Mouse (Mus musculus) intestine, postnatal 0 days (tissue): ENCODE measurements around the gene Tdp1. TPM values are rescaled to one million over a fixed set of nuclear protein-coding genes. Genes with fewer than 3 reads are reported as not detected.

Experiments
- ATAC-seq: fragments of 200-750 bp; cut with Nextera tagmentation; 2 replicates; pipeline ENCODE4 v1.8.0; 2017; ENCODE audit warnings: mild to moderate bottlenecking, moderate TSS enrichment, moderate library complexity
- H3K27ac ChIP-seq: fragments of 300-500 bp; sonication (generic); 2 replicates; pipeline ENCODE4 v1.5.1; 2014; ENCODE audit warnings: mild to moderate bottlenecking, low read depth, low read length, moderate library complexity
- H3K27me3 ChIP-seq: fragments of 300-500 bp; sonication (generic); replicated peaks from 2 replicates; pipeline ENCODE4 v1.6.1; 2014; ENCODE audit warnings: low read length, mixed read lengths; ENCODE audit not compliant: control insufficient read depth, insufficient read depth
- H3K36me3 ChIP-seq: fragments of 300-500 bp; sonication (generic); 2 replicates; pipeline ENCODE4 v1.6.1; 2014; ENCODE audit warnings: mild to moderate bottlenecking, moderate library complexity; ENCODE audit not compliant: control insufficient read depth, insufficient read depth
- H3K4me1 ChIP-seq: fragments of 300-500 bp; sonication (generic); replicated peaks from 2 replicates; pipeline ENCODE4 v1.6.1; 2014; ENCODE audit warnings: antibody characterized with exemption, low read length, mixed read lengths; ENCODE audit not compliant: control insufficient read depth, insufficient read depth
- H3K4me2 ChIP-seq: fragments of 300-500 bp; sonication (generic); replicated peaks from 2 replicates; pipeline ENCODE4 v1.6.1; 2014; ENCODE audit warnings: low read depth, mild to moderate bottlenecking, moderate library complexity
- H3K4me3 ChIP-seq: fragments of 300-500 bp; sonication (generic); 2 replicates; pipeline ENCODE4 v1.5.1; 2014; ENCODE audit warnings: low read depth, low read length
- H3K9ac ChIP-seq: fragments of 300-500 bp; sonication (generic); 2 replicates; pipeline ENCODE4 v1.6.1; 2014; ENCODE audit warnings: mild to moderate bottlenecking, low read depth, low read length
- H3K9me3 ChIP-seq: fragments of 300-500 bp; sonication (generic); 2 replicates; pipeline ENCODE4 v1.6.1; 2016; ENCODE audit warnings: mixed run types; ENCODE audit not compliant: control insufficient read depth
- CTCF ChIP-seq: sonication (generic); IDR thresholded peaks from 2 replicates; pipeline ENCODE4 v1.5.1; 2016; ENCODE audit warnings: low read depth, mild to moderate bottlenecking, control low read depth, antibody characterized with exemption, moderate library complexity
- WGBS: fragments of 180-500 bp; shearing (Covaris S2); extraction: QIAGEN DNeasy Blood & Tissue Kit; methylation state at CpG from one replicate; pipeline ENCODE4 v1.1.7; 2014; 5-methylcytosine and 5-hydroxymethylcytosine counted together
- microRNA-seq: library from miRNA; unstranded; fragments of <30 nt; microRNA quantifications from one replicate; pipeline ENCODE4, GENCODE M21; 2016
- polyA plus RNA-seq: library from polyadenylated mRNA; unstranded; fragments of >200 nt; fragmentation: Nextera tagmentation; extraction: Ambion mirVana; gene quantifications from 2 replicates; pipeline ENCODE4 v1.2.1, GENCODE M21; 2015

The Tdp1 gene
- polyA plus RNA-seq, 1 experiment from 2014 or later: 9.6 TPM

DNA sequence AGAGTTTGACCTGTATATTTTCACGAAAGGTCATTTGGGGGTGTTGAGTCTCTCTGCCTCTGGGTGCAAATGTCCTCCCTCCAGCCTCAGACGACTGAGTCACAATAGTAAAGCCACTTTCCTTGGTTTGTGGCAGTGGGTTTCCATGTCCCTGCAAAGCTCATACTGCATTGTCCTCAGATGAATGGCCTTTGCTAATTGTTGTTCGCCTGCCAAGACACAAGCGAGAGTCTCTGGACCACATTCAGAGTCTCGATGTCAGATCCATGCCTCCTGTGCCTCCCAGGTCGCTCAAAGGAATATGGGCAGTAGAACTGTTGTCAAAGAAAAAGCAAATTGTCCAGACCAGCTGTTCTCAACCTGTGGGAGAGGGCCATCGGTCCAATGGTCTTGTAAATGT, 116.1 kb downstream of the Tdp1 start:
- Histone ChIP-seq H3K4me2 (no peak overlapping the region), H3K4me1 (no peaks in the 10 kb centered on the region), H3K36me3 (no peaks in the 10 kb centered on the region), H3K9ac (no peak overlapping the region), H3K4me3 (no peak overlapping the region), H3K27ac (no peak overlapping the region), H3K9me3 (no peaks in the 10 kb centered on the region), H3K27me3 (no peaks in the 10 kb centered on the region)
- TF ChIP-seq CTCF: no peak
- ATAC-seq: no peak
- WGBS: 76% methylated on average over 7 of the region's 7 CpGs

DNA sequence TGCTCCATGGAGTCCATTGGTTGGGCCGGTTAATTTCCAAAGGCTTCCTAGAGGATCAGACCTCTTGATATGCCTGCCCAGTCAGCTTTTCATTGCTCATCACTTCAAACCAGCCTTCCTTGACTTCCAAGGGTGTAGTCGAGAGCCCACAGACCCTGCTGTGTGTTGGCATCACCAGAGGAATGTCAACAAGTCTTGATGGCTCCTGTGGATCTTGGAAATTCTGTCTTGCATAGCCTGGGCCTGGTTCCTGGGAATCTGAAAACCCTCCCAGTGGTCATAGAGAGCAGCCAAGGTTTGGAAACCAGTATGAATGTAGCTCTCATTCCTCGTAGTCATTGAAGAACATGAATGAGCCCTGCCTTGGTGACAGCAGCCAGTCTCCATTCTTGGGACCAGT, 116.9 kb downstream of the Tdp1 start:
- WGBS: 96% methylated on average over 3 of the region's 3 CpGs

DNA sequence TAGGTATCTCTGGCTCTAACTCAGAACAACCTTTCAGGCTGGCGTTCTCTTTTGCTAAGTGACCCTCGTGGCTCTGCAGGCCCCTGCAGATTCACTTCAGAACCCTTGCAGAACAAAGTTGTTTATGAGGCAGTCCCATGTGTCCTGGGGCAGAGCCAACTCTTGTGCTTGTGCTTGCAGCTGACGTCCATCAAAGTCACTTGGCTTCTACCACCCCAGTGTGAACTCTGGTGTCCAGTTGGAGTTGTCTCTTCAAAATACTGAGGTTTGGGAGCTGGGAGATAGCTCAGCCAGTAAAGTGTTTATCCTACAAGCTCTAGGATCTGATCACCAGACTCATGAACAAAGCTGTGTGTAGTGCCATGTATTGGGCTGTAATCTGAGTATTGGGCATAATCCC, 117.6 kb downstream of the Tdp1 start:
- no peak overlapping the region for H3K4me3 ChIP-seq
- no peaks in the 10 kb centered on the region for H3K9me3 ChIP-seq
- H3K27ac ChIP-seq: no peak overlapping the region
- H3K36me3 ChIP-seq: no peaks in the 10 kb centered on the region
- H3K4me1 ChIP-seq: no peaks in the 10 kb centered on the region
- H3K4me2 ChIP-seq: no peak overlapping the region
- H3K27me3 ChIP-seq: no peaks in the 10 kb centered on the region
- no peak for ATAC-seq
- WGBS: 67% methylated on average over 3 of the region's 3 CpGs
- no peak overlapping the region for H3K9ac ChIP-seq
- TF ChIP-seq CTCF: no peak

More for the DNA sequence above, 116.9 kb downstream of the Tdp1 start:
- Histone ChIP-seq H3K4me1 (no peaks in the 10 kb centered on the region), H3K4me2 (no peak overlapping the region), H3K27ac (no peak overlapping the region), H3K36me3 (no peaks in the 10 kb centered on the region), H3K4me3 (no peak overlapping the region), H3K9me3 (no peaks in the 10 kb centered on the region), H3K9ac (no peak overlapping the region), H3K27me3 (no peaks in the 10 kb centered on the region)
- ATAC-seq: no peak
- TF ChIP-seq CTCF: no peak

DNA sequence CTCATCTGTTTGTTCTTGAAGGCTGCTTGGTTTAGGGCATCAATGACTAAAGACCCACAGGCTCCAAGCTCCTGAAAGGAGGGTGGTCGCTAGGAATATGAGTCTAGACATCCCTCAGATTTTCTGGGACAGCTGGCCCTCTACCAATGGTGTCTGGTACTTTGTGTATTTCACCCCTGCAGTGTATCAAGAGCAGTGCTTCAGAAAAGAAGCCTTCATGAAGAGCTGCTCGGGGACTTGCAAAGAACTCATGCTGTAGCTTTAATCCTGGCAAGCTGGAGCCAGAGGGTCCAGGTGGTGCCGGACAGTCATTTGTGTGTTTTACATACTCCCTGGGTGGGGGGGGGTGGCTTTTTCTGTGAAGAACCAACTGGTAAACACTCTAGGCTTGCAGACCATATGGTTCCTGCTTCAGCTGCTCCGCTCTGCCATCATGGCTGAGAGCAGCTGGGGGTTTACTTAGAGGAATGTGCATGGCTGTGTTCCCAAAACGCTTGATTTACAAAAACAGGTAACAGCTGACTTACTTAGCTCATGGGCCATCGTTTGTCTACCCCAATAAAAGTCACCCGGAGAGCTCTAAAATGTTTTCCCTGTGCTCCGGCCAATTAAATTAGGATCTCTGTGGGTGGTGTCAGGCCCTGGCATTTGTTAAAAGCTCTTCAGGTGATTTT, 118.7 kb downstream of the Tdp1 start:
- ATAC-seq: no peak
- Histone ChIP-seq H3K36me3 (no peaks in the 10 kb centered on the region), H3K9me3 (no peaks in the 10 kb centered on the region), H3K27me3 (no peaks in the 10 kb centered on the region), H3K4me2 (no peak overlapping the region), H3K9ac (no peak overlapping the region), H3K27ac (no peak overlapping the region), H3K4me1 (no peaks in the 10 kb centered on the region), H3K4me3 (no peak overlapping the region)
- 45% methylated on average over 8 of the region's 8 CpGs for WGBS
- TF ChIP-seq CTCF: no peak

Small RNAs within 50 kb of the gene (microRNA-seq; reads per million reads assigned to microRNA genes)
- not detected for gene Gm23291

Other genes starting within 250 kb of the Tdp1 start
- 3.2 and 3.3 TPM in 2 replicates for gene Efcab11, start 78 bp upstream of the Tdp1 start, polyA plus RNA-seq
- gene Kcnk13, start 80.0 kb downstream of the Tdp1 start, polyA plus RNA-seq: 0.43 and 0.47 TPM in 2 replicates
- 154 and 155 TPM in 2 replicates for gene Psmc1, start 225.6 kb downstream of the Tdp1 start, polyA plus RNA-seq